Mouse (Mus musculus): ENCODE measurements around the gene Armh2. TPM values are rescaled to one million over a fixed set of nuclear protein-coding genes. Genes with fewer than 3 reads are reported as not detected.
A peak's percentile ranks its signal among the peaks of the same experiment; 100 is the strongest.

Gene Armh2
- polyA plus RNA-seq, 1 experiment from 2014 or later: not detected

GRCm38 (mm10) chr13:24735608-24736131 lies 5.4 kb upstream of the Armh2 start:
- Histone ChIP-seq H3K9me3 (ENCODE audit: control insufficient read depth, low read length) (no peaks in the 10 kb centered on the region), H3K4me3 (ENCODE audit: low read depth, low read length) (no peak overlapping the region), H3K27me3 (replicated peaks; ENCODE audit: control insufficient read depth, insufficient read depth, low read length) (no peaks in the 10 kb centered on the region), H3K9ac (ENCODE audit: low read depth, low read length) (no peak overlapping the region), H3K4me2 (no peak overlapping the region), H3K4me1 (replicated peaks; ENCODE audit: control insufficient read depth, insufficient read depth, low read length) (no peaks in the 10 kb centered on the region), H3K36me3 (ENCODE audit: control insufficient read depth, insufficient read depth, low read length) (no peaks in the 10 kb centered on the region), H3K27ac (ENCODE audit: low read depth, low read length) (no peak overlapping the region)
- ATAC-seq (replicated peaks; ENCODE audit: low FRiP score) (no peak), DNase-seq (ENCODE audit: low spot score) (no peak)
- 74% methylated on average over 6 of the region's 6 CpGs for WGBS

DNA sequence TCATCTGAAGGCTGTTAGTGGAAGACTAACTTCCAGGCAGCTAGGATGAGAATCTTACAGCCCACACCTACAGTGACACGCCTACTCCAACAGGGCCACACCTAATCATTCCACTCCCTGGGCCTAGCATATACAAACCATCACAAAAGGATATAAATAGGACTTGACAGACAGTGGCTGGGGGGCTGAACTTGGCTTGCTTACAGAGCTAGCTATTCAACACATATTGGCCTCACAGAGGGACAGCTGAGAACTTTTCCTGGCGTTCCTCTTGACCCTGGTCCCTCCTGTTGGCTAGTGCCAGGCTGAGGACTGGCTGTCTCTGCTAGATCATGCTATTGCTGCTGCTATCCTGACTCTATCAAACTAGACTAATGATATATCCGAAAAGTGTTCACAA lies 6.8 kb downstream of the Armh2 start:
- Histone ChIP-seq H3K27me3 (replicated peaks; ENCODE audit: control insufficient read depth, insufficient read depth, low read length) (no peaks in the 10 kb centered on the region), H3K9me3 (ENCODE audit: control insufficient read depth, low read length) (no peaks in the 10 kb centered on the region), H3K4me1 (replicated peaks; ENCODE audit: control insufficient read depth, insufficient read depth, low read length) (no peaks in the 10 kb centered on the region), H3K4me3 (ENCODE audit: low read depth, low read length) (no peak overlapping the region), H3K9ac (ENCODE audit: low read depth, low read length) (no peak overlapping the region), H3K27ac (ENCODE audit: low read depth, low read length) (no peak overlapping the region), H3K36me3 (ENCODE audit: control insufficient read depth, insufficient read depth, low read length) (peaks cover 23% of the 10 kb centered on the region), H3K4me2 (no peak overlapping the region)
- WGBS: 86% methylated on average over 3 of the region's 3 CpGs
- ATAC-seq (replicated peaks; ENCODE audit: low FRiP score) (no peak), DNase-seq (ENCODE audit: low spot score) (no peak)

GRCm38 (mm10) chr13:24750807-24751206 lies 9.8 kb downstream of the Armh2 start:
- H3K4me1 ChIP-seq (replicated peaks; ENCODE audit: control insufficient read depth, insufficient read depth, low read length): no peaks in the 10 kb centered on the region
- H3K27me3 ChIP-seq (replicated peaks; ENCODE audit: control insufficient read depth, insufficient read depth, low read length): no peaks in the 10 kb centered on the region
- no peak overlapping the region for H3K9ac ChIP-seq (ENCODE audit: low read depth, low read length)
- H3K27ac ChIP-seq (ENCODE audit: low read depth, low read length): no peak overlapping the region
- 87% methylated on average over 8 of the region's 8 CpGs for WGBS
- ATAC-seq (replicated peaks; ENCODE audit: low FRiP score): no peak
- no peaks in the 10 kb centered on the region for H3K9me3 ChIP-seq (ENCODE audit: control insufficient read depth, low read length)
- DNase-seq (ENCODE audit: low spot score): no peak
- H3K36me3 ChIP-seq (ENCODE audit: control insufficient read depth, insufficient read depth, low read length): peaks cover 41% of the 10 kb centered on the region
- H3K4me3 ChIP-seq (ENCODE audit: low read depth, low read length): no peak overlapping the region
- H3K4me2 ChIP-seq: no peak overlapping the region

- no peak overlapping the region for H3K9ac ChIP-seq (ENCODE audit: low read depth, low read length)
- H3K27me3 ChIP-seq (replicated peaks; ENCODE audit: control insufficient read depth, insufficient read depth, low read length): no peaks in the 10 kb centered on the region
- peaks cover 47% of the 10 kb centered on the region for H3K36me3 ChIP-seq (ENCODE audit: control insufficient read depth, insufficient read depth, low read length)
- no peak overlapping the region for H3K27ac ChIP-seq (ENCODE audit: low read depth, low read length)
- DNase-seq (ENCODE audit: low spot score): no peak
- 90% methylated on average over 8 of the region's 8 CpGs for WGBS
- H3K4me3 ChIP-seq (ENCODE audit: low read depth, low read length): no peak overlapping the region
- ATAC-seq (replicated peaks; ENCODE audit: low FRiP score): no peak
- H3K9me3 ChIP-seq (ENCODE audit: control insufficient read depth, low read length): no peaks in the 10 kb centered on the region
- H3K4me1 ChIP-seq (replicated peaks; ENCODE audit: control insufficient read depth, insufficient read depth, low read length): no peaks in the 10 kb centered on the region
- no peak overlapping the region for H3K4me2 ChIP-seq
These were observed 10.4 kb downstream of the Armh2 start for GRCm38 (mm10) chr13:24751396-24751795.

- Histone ChIP-seq H3K9ac (ENCODE audit: low read depth, low read length) (no peak overlapping the region), H3K27me3 (replicated peaks; ENCODE audit: control insufficient read depth, insufficient read depth, low read length) (no peaks in the 10 kb centered on the region), H3K4me1 (replicated peaks; ENCODE audit: control insufficient read depth, insufficient read depth, low read length) (peaks cover 18% of the 10 kb centered on the region), H3K4me2 (no peak overlapping the region), H3K36me3 (ENCODE audit: control insufficient read depth, insufficient read depth, low read length) (peaks cover 52% of the 10 kb centered on the region), H3K9me3 (ENCODE audit: control insufficient read depth, low read length) (no peaks in the 10 kb centered on the region), H3K4me3 (ENCODE audit: low read depth, low read length) (no peak overlapping the region), H3K27ac (ENCODE audit: low read depth, low read length) (no peak overlapping the region)
- WGBS: 90% methylated on average over 3 of the region's 3 CpGs
- DNase-seq (ENCODE audit: low spot score) (no peak), ATAC-seq (replicated peaks; ENCODE audit: low FRiP score) (no peak)
These were observed 15.7 kb downstream of the Armh2 start for GRCm38 (mm10) chr13:24756756-24757155.

DNA sequence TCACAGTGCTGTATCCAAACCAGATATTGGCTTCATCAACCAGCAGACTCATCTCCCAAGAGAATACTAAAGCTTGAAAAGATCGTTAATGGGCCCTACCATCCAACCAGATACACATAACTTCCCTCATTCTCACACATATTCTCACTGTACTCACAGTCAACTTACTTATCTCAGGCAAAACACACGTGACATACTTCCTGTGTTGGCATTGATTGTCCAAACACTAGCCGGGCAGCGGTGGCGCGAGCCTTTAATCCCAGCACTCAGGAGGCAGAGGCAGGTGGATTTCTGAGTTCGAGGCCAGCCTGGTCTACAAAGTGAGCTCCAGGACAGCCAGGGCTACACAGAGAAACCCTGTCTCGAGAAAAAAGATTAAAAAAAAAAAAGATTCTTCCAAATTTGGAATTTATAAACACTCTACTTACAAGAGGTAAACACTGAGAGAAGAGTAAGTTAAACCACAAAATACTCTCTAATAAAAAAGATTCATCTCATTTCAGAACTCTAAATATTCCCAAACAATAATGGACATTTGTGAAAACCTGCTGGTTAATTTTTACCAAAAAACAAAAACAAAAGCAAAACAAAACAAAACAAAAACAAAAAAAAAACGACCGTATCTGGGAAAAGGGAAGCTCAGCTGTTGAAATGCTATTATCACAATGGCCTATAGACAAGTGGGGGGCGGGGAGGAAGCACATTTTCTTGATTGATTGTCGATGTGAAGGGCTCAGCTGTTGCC lies 17.0 kb downstream of the Armh2 start:
- DNase-seq (ENCODE audit: low spot score) (no peak), ATAC-seq (replicated peaks; ENCODE audit: low FRiP score) (no peak)
- Histone ChIP-seq H3K4me2 (0 out of 2 replicates have a peak overlapping the region, but pooled peaks have one; percentile 1), H3K36me3 (ENCODE audit: control insufficient read depth, insufficient read depth, low read length) (peaks cover 46% of the 10 kb centered on the region), H3K27me3 (replicated peaks; ENCODE audit: control insufficient read depth, insufficient read depth, low read length) (no peaks in the 10 kb centered on the region), H3K9me3 (ENCODE audit: control insufficient read depth, low read length) (no peaks in the 10 kb centered on the region), H3K9ac (ENCODE audit: low read depth, low read length) (no peak overlapping the region), H3K27ac (ENCODE audit: low read depth, low read length) (no peak overlapping the region), H3K4me1 (replicated peaks; ENCODE audit: control insufficient read depth, insufficient read depth, low read length) (peaks cover 24% of the 10 kb centered on the region), H3K4me3 (ENCODE audit: low read depth, low read length) (no peak overlapping the region)
- 63% methylated on average over 12 of the region's 12 CpGs for WGBS

GRCm38 (mm10) chr13:24759451-24759850 lies 18.4 kb downstream of the Armh2 start:
- whole genome bisulfite sequencing: 74% methylated on average over 10 of the region's 10 CpGs

DNA sequence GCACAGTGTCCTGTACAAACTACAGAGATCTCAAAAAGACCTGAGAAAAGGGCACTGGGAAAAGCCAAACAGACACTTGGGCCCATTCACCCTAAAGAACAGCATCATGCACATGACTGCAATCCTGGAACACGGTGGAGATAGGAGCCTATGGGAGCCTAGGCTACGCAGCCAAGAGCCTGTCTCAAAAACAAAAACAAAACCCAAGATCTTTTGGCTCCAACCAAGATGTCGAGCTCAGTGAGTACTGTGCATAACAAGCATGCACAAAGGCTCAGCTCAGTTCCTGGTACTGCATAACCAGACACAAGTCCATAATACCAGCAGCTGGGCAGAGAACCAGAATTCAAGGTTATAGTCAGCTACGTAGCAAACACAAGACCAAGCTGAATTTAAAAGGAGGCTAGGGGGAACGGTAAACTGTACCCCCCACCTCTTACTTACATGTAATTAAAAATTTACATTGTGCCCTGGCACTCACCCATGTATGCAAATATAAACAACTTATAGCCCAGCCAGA lies 19.4 kb downstream of the Armh2 start:
- Histone ChIP-seq H3K4me2 (peak overlapping the region; percentile 79), H3K9me3 (ENCODE audit: control insufficient read depth, low read length) (no peaks in the 10 kb centered on the region), H3K9ac (ENCODE audit: low read depth, low read length) (peak overlapping the region; percentile 100), H3K4me1 (replicated peaks; ENCODE audit: control insufficient read depth, insufficient read depth, low read length) (peaks cover 24% of the 10 kb centered on the region), H3K36me3 (ENCODE audit: control insufficient read depth, insufficient read depth, low read length) (peaks cover 32% of the 10 kb centered on the region), H3K27ac (ENCODE audit: low read depth, low read length) (no peak overlapping the region; the same call in 1 of the 2 replicates), H3K4me3 (ENCODE audit: low read depth, low read length) (peak overlapping the region; percentile 95), H3K27me3 (replicated peaks; ENCODE audit: control insufficient read depth, insufficient read depth, low read length) (no peaks in the 10 kb centered on the region)
- no peak for DNase-seq (ENCODE audit: low spot score)
- WGBS: 66% methylated on average over 5 of the region's 5 CpGs
- ATAC-seq (replicated peaks; ENCODE audit: low FRiP score): no peak

More at GRCm38 (mm10) chr13:24759451-24759850, 18.4 kb downstream of the Armh2 start:
- H3K36me3 ChIP-seq (ENCODE audit: control insufficient read depth, insufficient read depth, low read length): peaks cover 39% of the 10 kb centered on the region
- peaks cover 24% of the 10 kb centered on the region for H3K4me1 ChIP-seq (replicated peaks; ENCODE audit: control insufficient read depth, insufficient read depth, low read length)
- H3K27me3 ChIP-seq (replicated peaks; ENCODE audit: control insufficient read depth, insufficient read depth, low read length): no peaks in the 10 kb centered on the region
- no peak overlapping the region for H3K27ac ChIP-seq (ENCODE audit: low read depth, low read length)
- DNase-seq (ENCODE audit: low spot score): no peak
- H3K4me3 ChIP-seq (ENCODE audit: low read depth, low read length): peak overlapping the region; percentile 95; the same call in 1 of the 2 replicates
- no peak overlapping the region; the same call in 1 of the 2 replicates for H3K9ac ChIP-seq (ENCODE audit: low read depth, low read length)
- peak overlapping the region; percentile 79 for H3K4me2 ChIP-seq
- no peaks in the 10 kb centered on the region for H3K9me3 ChIP-seq (ENCODE audit: control insufficient read depth, low read length)
- ATAC-seq (replicated peaks; ENCODE audit: low FRiP score): no peak

DNA sequence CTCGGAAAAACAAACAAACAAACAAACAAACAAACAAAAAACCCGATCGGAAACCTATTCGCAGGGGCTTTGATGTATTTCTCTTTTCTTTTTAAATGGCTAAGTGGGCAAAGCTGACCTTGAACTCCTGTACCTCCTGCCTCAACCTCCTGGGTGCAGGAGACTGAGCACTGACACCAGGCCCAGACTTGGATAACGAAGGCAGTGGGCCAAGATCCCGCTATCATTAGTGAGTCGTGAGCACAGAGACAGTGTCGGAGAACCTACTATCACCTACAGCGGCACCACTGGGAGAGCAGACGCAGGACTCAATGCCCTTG lies 20.0 kb downstream of the Armh2 start:
- Histone ChIP-seq H3K9me3 (ENCODE audit: control insufficient read depth, low read length) (no peaks in the 10 kb centered on the region), H3K27me3 (replicated peaks; ENCODE audit: control insufficient read depth, insufficient read depth, low read length) (no peaks in the 10 kb centered on the region), H3K4me2 (peak overlapping the region; percentile 79), H3K36me3 (ENCODE audit: control insufficient read depth, insufficient read depth, low read length) (peaks cover 26% of the 10 kb centered on the region), H3K9ac (ENCODE audit: low read depth, low read length) (peak overlapping the region; percentile 100), H3K27ac (ENCODE audit: low read depth, low read length) (peak overlapping the region; percentile 98), H3K4me3 (ENCODE audit: low read depth, low read length) (peak overlapping the region; percentile 95), H3K4me1 (replicated peaks; ENCODE audit: control insufficient read depth, insufficient read depth, low read length) (peaks cover 24% of the 10 kb centered on the region)
- 4% methylated on average over 10 of the region's 10 CpGs for WGBS
- DNase-seq (ENCODE audit: low spot score) (no peak), ATAC-seq (replicated peaks; ENCODE audit: low FRiP score) (no peak)
